Mouse (Mus musculus): ENCODE measurements around the gene Lhpp. TPM values are rescaled to one million over a fixed set of nuclear protein-coding genes. Genes with fewer than 3 reads are reported as not detected.

Gene Lhpp
- polyA plus RNA-seq, 1 experiment from 2014 or later = 20.5 TPM

DNA sequence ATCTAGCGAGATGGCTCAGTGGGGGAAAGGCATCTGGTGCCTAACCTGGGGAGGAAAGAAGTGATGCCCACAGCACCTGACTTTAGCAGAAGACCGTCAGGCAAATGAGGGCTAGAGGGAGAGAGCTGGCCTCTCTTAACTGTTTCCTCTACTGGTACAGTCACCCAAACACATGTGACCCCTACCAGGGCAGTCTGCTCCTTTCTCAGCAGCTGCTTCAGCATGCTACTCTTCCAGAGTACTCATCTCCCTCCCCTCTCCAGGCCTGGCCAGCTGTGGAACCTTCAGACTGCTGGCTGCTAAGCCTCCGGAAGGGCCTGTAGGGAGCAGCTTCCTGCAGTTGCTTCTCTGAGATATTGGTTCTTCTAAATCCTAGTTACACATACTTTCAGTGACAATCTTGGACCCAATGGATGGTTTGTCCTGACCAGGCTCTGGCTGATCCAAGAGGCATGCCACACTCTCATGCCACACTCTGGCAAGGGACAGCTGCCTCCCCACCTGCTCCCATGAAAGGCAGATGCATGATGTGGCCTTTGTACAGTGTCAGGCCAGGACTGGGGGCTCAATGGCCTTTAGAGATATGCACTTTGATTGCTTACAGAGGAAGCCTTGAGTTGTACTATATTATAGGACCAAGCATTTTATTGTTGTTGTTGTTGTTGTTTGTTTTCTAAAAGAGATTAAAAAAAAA is 137.8 kb downstream of the Lhpp start:
- 93% methylated on average over 3 of the region's 3 CpGs for WGBS
- peaks cover 26% of the 10 kb centered on the region for H3K36me3 ChIP-seq

GRCm38 (mm10) chr7:132749504-132749903 is 139.1 kb downstream of the Lhpp start:
- 95% methylated on average over 11 of the region's 11 CpGs for WGBS
- Histone ChIP-seq H3K4me1 (peaks cover 10% of the 10 kb centered on the region; the same call in 1 of the 2 replicates), H3K27me3 (ENCODE audit: low read depth, poor library complexity, severe bottlenecking) (no peaks in the 10 kb centered on the region), H3K27ac (replicated peaks) (no peak overlapping the region), H3K36me3 (peaks cover 30% of the 10 kb centered on the region), H3K9me3 (replicated peaks) (no peaks in the 10 kb centered on the region), H3K4me3 (no peak overlapping the region)
- no peak for DNase-seq (ENCODE audit: low spot score)

More for the DNA sequence above, 137.8 kb downstream of the Lhpp start:
- Histone ChIP-seq H3K9me3 (replicated peaks) (no peaks in the 10 kb centered on the region), H3K4me1 (no peaks in the 10 kb centered on the region), H3K4me3 (no peak overlapping the region), H3K27ac (replicated peaks) (0 out of 2 replicates have a peak overlapping the region, but pooled peaks have one; percentile 1), H3K27me3 (ENCODE audit: low read depth, poor library complexity, severe bottlenecking) (no peaks in the 10 kb centered on the region)
- DNase-seq (ENCODE audit: low spot score) = no peak

- Histone ChIP-seq H3K4me1 (peaks cover 10% of the 10 kb centered on the region; the same call in 1 of the 2 replicates), H3K9me3 (replicated peaks) (no peaks in the 10 kb centered on the region), H3K36me3 (peaks cover 37% of the 10 kb centered on the region), H3K27ac (replicated peaks) (no peak overlapping the region), H3K4me3 (no peak overlapping the region), H3K27me3 (ENCODE audit: low read depth, poor library complexity, severe bottlenecking) (no peaks in the 10 kb centered on the region)
- no peak for DNase-seq (ENCODE audit: low spot score)
- 75% methylated on average over 2 of the region's 2 CpGs for WGBS
Measured at GRCm38 (mm10) chr7:132751716-132752115, 141.3 kb downstream of the Lhpp start.

GRCm38 (mm10) chr7:132753518-132754388 is 143.3 kb downstream of the Lhpp start:
- Histone ChIP-seq H3K27ac (replicated peaks) (0 out of 2 replicates have a peak overlapping the region, but pooled peaks have one; percentile 6), H3K4me1 (peaks cover 10% of the 10 kb centered on the region; the same call in 1 of the 2 replicates), H3K4me3 (no peak overlapping the region), H3K36me3 (peaks cover 51% of the 10 kb centered on the region), H3K27me3 (ENCODE audit: low read depth, poor library complexity, severe bottlenecking) (no peaks in the 10 kb centered on the region), H3K9me3 (replicated peaks) (no peaks in the 10 kb centered on the region)
- no peak for DNase-seq (ENCODE audit: low spot score)
- 84% methylated on average over 4 of the region's 4 CpGs for WGBS

GRCm38 (mm10) chr7:132754389-132754750 is 143.9 kb downstream of the Lhpp start:
- DNase-seq (ENCODE audit: low spot score) = no peak
- Histone ChIP-seq H3K36me3 (peaks cover 56% of the 10 kb centered on the region), H3K27ac (replicated peaks) (no peak overlapping the region), H3K4me3 (no peak overlapping the region), H3K27me3 (ENCODE audit: low read depth, poor library complexity, severe bottlenecking) (no peaks in the 10 kb centered on the region), H3K4me1 (peaks cover 10% of the 10 kb centered on the region; the same call in 1 of the 2 replicates), H3K9me3 (replicated peaks) (no peaks in the 10 kb centered on the region)
- WGBS = 79% methylated on average over 3 of the region's 3 CpGs

Other genes starting within 250 kb of the Lhpp start
- 144 and 145 TPM in 2 replicates for gene Oat, start 34.2 kb upstream of the Lhpp start, polyA plus RNA-seq (2016; fragmentation: Nextera tagmentation; extraction: Ambion mirVana)
- 0.80 and 1.6 TPM in 2 replicates for gene Nkx1-2, start 11.0 kb upstream of the Lhpp start, polyA plus RNA-seq (2016; fragmentation: Nextera tagmentation; extraction: Ambion mirVana)
- 23.1 and 25.0 TPM in 2 replicates for gene Fam53b, start 203.2 kb downstream of the Lhpp start, polyA plus RNA-seq (2016; fragmentation: Nextera tagmentation; extraction: Ambion mirVana)
- gene Eef1akmt2, start 242.0 kb downstream of the Lhpp start, polyA plus RNA-seq (2016; fragmentation: Nextera tagmentation; extraction: Ambion mirVana) = 80.7 and 82.0 TPM in 2 replicates
- gene Abraxas2, start 248.6 kb downstream of the Lhpp start, polyA plus RNA-seq (2016; fragmentation: Nextera tagmentation; extraction: Ambion mirVana) = 36.2 and 36.6 TPM in 2 replicates

Measured in midbrain, embryonic 10.5 days (tissue).